Mouse (Mus musculus) stomach, postnatal 0 days (tissue): ENCODE measurements at regions not wholly inside any gene's neighbourhood (a gene's known extent, or its start where the extent isn't known, plus 50 kb on each side); places are given as distances from the start of the nearest gene placed in this dataset.

Source experiments
- CTCF ChIP-seq: IDR thresholded peaks from 2 replicates; pipeline ENCODE4 v1.5.1; 2016; ENCODE audit warnings: antibody characterized with exemption, low read depth, mild to moderate bottlenecking, moderate library complexity
- EP300 ChIP-seq: optimal IDR thresholded peaks from 2 replicates; pipeline ENCODE3; 2016; ENCODE audit warnings: antibody characterized with exemption

- TF ChIP-seq EP300 (no peak), CTCF (no peak)
Observed at GRCm38 (mm10) chr3:68786771-68787170, 82.6 kb upstream of the 1110032F04Rik start.
